Comparison of ENCODE assay signal across 8 mouse cellular contexts in genomic region chr1:132191093-132191785, GRCm38 (mm10). TPM values are rescaled to one million over a fixed set of nuclear protein-coding genes. Genes with fewer than 3 reads are reported as not detected.
DNase-seq lines count a peak whose midpoint lies in the region; ATAC-seq and TF ChIP-seq lines count a peak whose summit lies in the region.

TSS of gene Lemd1 (plus strand) at chr1:132191431.
TSS of gene AC124108.1 (plus strand) at chr1:132191457.

- peaks cover 14% of the 10 kb centered on the region for H3K27me3 ChIP-seq in hindbrain, embryonic 12.5 days
- H3K27me3 ChIP-seq in midbrain, embryonic 14.5 days (ENCODE audit: control insufficient read depth, insufficient read depth, low read length): no peaks in the 10 kb centered on the region

- peak within 1 kb of the TSS; percentile 99 for H3K9ac ChIP-seq in hindbrain, embryonic 12.5 days
- peak within 1 kb of the TSS; percentile 100 for H3K9ac ChIP-seq in midbrain, embryonic 14.5 days (replicated peaks; ENCODE audit: low read length)

- H3K4me2 ChIP-seq in hindbrain, embryonic 12.5 days (replicated peaks): peak within 1 kb of the TSS; percentile 69
- H3K4me2 ChIP-seq in midbrain, embryonic 14.5 days (ENCODE audit: low read length): peak within 1 kb of the TSS; percentile 88

- peak within 1 kb of the TSS; percentile 60 for H3K4me3 ChIP-seq in left cerebral cortex, adult 2 months
- H3K4me3 ChIP-seq in hindbrain, embryonic 12.5 days: peak within 1 kb of the TSS; percentile 91
- H3K4me3 ChIP-seq in midbrain, embryonic 14.5 days (replicated peaks; ENCODE audit: low read depth, low read length): peak within 1 kb of the TSS; percentile 99

- WGBS in hindbrain, embryonic 12.5 days: under 1% methylated on average over 34 of the region's 34 CpGs
- under 1% methylated on average over 34 of the region's 34 CpGs for WGBS in midbrain, embryonic 14.5 days

- intact Hi-C loops in left cerebral cortex, adult 2 months (cut with DNase I): loop anchor here (2.0 kb wide), 1 partner anchor 18 kb away; no protein-coding TSS in a partner anchor

- peak in 1 of 2 experiments; percentile 42 for DNase-seq in left cerebral cortex, adult 2 months (ENCODE audit: extremely low spot score in 1 of 2, low spot score in 2 of 2)
- DNase-seq in left cerebral cortex, adult 18-20 months (ENCODE audit: low spot score in 2 of 2): no peak
- DNase-seq in embryo, embryonic 9.5 days (ENCODE audit: extremely low spot score): peak; percentile 58
- peak; percentile 82 for DNase-seq in midbrain, embryonic 14.5 days
- DNase-seq in urinary bladder, postnatal 36 days (ENCODE audit: low spot score in 2 of 2): no peak

- TF ChIP-seq CTCF in left cerebral cortex, adult 2 months (IDR thresholded peaks at IDR 0.05): no peak

- ATAC-seq in hindbrain, embryonic 12.5 days (ENCODE audit: low FRiP score): peak; percentile 12
- peak; percentile 16; the same call in 1 of the 2 replicates for ATAC-seq in midbrain, embryonic 14.5 days (ENCODE audit: low FRiP score, low TSS enrichment)
- no peak for ATAC-seq in megakaryocyte-erythroid progenitor cell, adult 5-6 weeks (replicated peaks; ENCODE audit: low FRiP score, low TSS enrichment, poor library complexity, severe bottlenecking)
- ATAC-seq in megakaryocyte progenitor cell, adult 5-6 weeks (replicated peaks; ENCODE audit: poor library complexity): no peak

- no peaks in the 10 kb centered on the region for H3K9me3 ChIP-seq in hindbrain, embryonic 12.5 days (replicated peaks)
- no peaks in the 10 kb centered on the region for H3K9me3 ChIP-seq in midbrain, embryonic 14.5 days (ENCODE audit: control insufficient read depth, low read length)

- H3K36me3 ChIP-seq in hindbrain, embryonic 12.5 days: no peaks in the 10 kb centered on the region
- H3K36me3 ChIP-seq in midbrain, embryonic 14.5 days (ENCODE audit: control insufficient read depth, insufficient read depth, low read length): no peaks in the 10 kb centered on the region

- H3K4me1 ChIP-seq in hindbrain, embryonic 12.5 days: peaks cover 64% of the 10 kb centered on the region
- H3K4me1 ChIP-seq in midbrain, embryonic 14.5 days (ENCODE audit: control insufficient read depth, insufficient read depth, low read length): peaks cover 52% of the 10 kb centered on the region

- H3K27ac ChIP-seq in left cerebral cortex, adult 2 months: peak within 1 kb of the TSS; percentile 53
- peak within 1 kb of the TSS; percentile 100 for H3K27ac ChIP-seq in hindbrain, embryonic 12.5 days
- H3K27ac ChIP-seq in midbrain, embryonic 14.5 days (replicated peaks; ENCODE audit: low read depth, low read length): peak within 1 kb of the TSS; percentile 100

RNA-seq across cellular contexts. Expression of gene Lemd1, which starts in this region (rescaled TPM):
- total RNA-seq in left cerebral cortex, adult 2 months (2021): 1 to 10 TPM; 3.9 to 6.8 TPM
- 1 to 10 TPM; 4.8 to 7.6 TPM for total RNA-seq in left cerebral cortex, adult 18-20 months (2021)
- polyA plus RNA-seq in hindbrain, embryonic 12.5 days (2016; fragmentation: Nextera tagmentation; extraction: Ambion mirVana): 10.8 and 12.7 TPM in 2 replicates
- polyA plus RNA-seq in midbrain, embryonic 14.5 days (2014; fragmentation: Nextera tagmentation; extraction: Ambion mirVana): 21.2 and 23.2 TPM in 2 replicates
- total RNA-seq in megakaryocyte-erythroid progenitor cell, adult 5-6 weeks (2014; fragmentation: Nextera tagmentation): not detected in 2 replicates
- total RNA-seq in megakaryocyte-erythroid progenitor cell, adult 5-6 weeks (2017): not detected in 2 replicates
- not detected in 2 replicates for total RNA-seq in megakaryocyte progenitor cell, adult 5-6 weeks (2015)
- total RNA-seq in megakaryocyte progenitor cell, adult 5-6 weeks (2017): not detected in 2 replicates

RNA-seq across cellular contexts. Expression of gene AC124108.1, which starts in this region (rescaled TPM):
- total RNA-seq in left cerebral cortex, adult 2 months (2021): 1 to 10 TPM; 4.3 to 6.1 TPM
- total RNA-seq in left cerebral cortex, adult 18-20 months (2021): 1 to 10 TPM; 3.4 to 5.2 TPM
- 3.6 and 4.1 TPM in 2 replicates for polyA plus RNA-seq in hindbrain, embryonic 12.5 days (2016; fragmentation: Nextera tagmentation; extraction: Ambion mirVana)
- polyA plus RNA-seq in midbrain, embryonic 14.5 days (2014; fragmentation: Nextera tagmentation; extraction: Ambion mirVana): 4.4 and 4.5 TPM in 2 replicates
- not detected in 2 replicates for total RNA-seq in megakaryocyte-erythroid progenitor cell, adult 5-6 weeks (2014; fragmentation: Nextera tagmentation)
- not detected in 2 replicates for total RNA-seq in megakaryocyte-erythroid progenitor cell, adult 5-6 weeks (2017)
- total RNA-seq in megakaryocyte progenitor cell, adult 5-6 weeks (2015): not detected in 2 replicates
- total RNA-seq in megakaryocyte progenitor cell, adult 5-6 weeks (2017): not detected in 2 replicates

Comparison
In these comparisons a context has a peak if more than half of its experiments do, and no peak if none do; other contexts are left out.
1. RNA of gene Lemd1 (total RNA-seq): 4.8 to 7.6 TPM in left cerebral cortex, adult 18-20 months and 3.9 to 6.8 TPM in left cerebral cortex, adult 2 months; not detected in megakaryocyte-erythroid progenitor cell, adult 5-6 weeks and not detected in megakaryocyte progenitor cell, adult 5-6 weeks; every median in the first group is over 4 times any median in the second.
2. RNA of gene AC124108.1 (total RNA-seq): 4.3 to 6.1 TPM in left cerebral cortex, adult 2 months and 3.4 to 5.2 TPM in left cerebral cortex, adult 18-20 months; not detected in megakaryocyte-erythroid progenitor cell, adult 5-6 weeks and not detected in megakaryocyte progenitor cell, adult 5-6 weeks; every median in the first group is over 4 times any median in the second.
3. DNase-seq: peak in embryo, embryonic 9.5 days (single experiment) and midbrain, embryonic 14.5 days (single experiment); none in left cerebral cortex, adult 18-20 months (0 of 2) and urinary bladder, postnatal 36 days (0 of 2).
4. ATAC-seq: peak in hindbrain, embryonic 12.5 days (single experiment) and midbrain, embryonic 14.5 days (single experiment); none in megakaryocyte-erythroid progenitor cell, adult 5-6 weeks (single experiment) and megakaryocyte progenitor cell, adult 5-6 weeks (single experiment).
5. Peak in every context shown above with its lines, with median percentiles within 50 percentile points of each other: H3K27ac ChIP-seq and H3K4me3 ChIP-seq.